Mouse (Mus musculus) Patski (cell line): ENCODE data around the gene Rnaseh2b. TPM values are rescaled to one million over a fixed set of nuclear protein-coding genes. Genes with fewer than 3 reads are reported as not detected.
A peak's percentile ranks its signal among the peaks of the same experiment; 100 is the strongest.

ENCODE experiments used
- ATAC-seq: fragments of 100-300 bp; one replicate; pipeline ENCODE4 v1.8.0; 2021
- CTCF ChIA-PET: fragments of 350-600 bp; sonication (Branson Sonifier 250); formaldehyde crosslinking; loops from one replicate; lab custom pipeline; 2022; ENCODE audit warnings: inconsistent platforms; lab: Charles Lee
- POLR2A ChIA-PET: fragments of 350-600 bp; sonication (Branson Sonifier 250); formaldehyde crosslinking; loops from one replicate; lab custom pipeline; 2022; ENCODE audit warnings: antibody characterized with exemption, inconsistent platforms; lab: Charles Lee
- DNase-seq: peaks from one replicate; pipeline ENCODE4 v3.0.0-alpha.2; 2011; ENCODE audit warnings: low read depth, low spot score
- H3K27me3 ChIP-seq: fragments of 371-371 bp; one replicate; pipeline ENCODE4 v1.5.1; 2021
- CTCF ChIP-seq: fragments of 100-300 bp; IDR thresholded peaks from one replicate; pipeline ENCODE4 v1.5.1; 2021
- in situ Hi-C: fragments of 300-500 bp; cut with MboI; formaldehyde crosslinking; loops from 3 replicates; pipeline ENCODE4 v1.11.1; 2018; ENCODE audit warnings: low pct_unique_long_range_greater_than_20kb, mixed read lengths
- polyA plus RNA-seq: library from polyadenylated mRNA; unstranded; gene quantifications from one replicate; pipeline ENCODE4 v1.2.3, GENCODE M21; 2021

Rnaseh2b gene
- polyA plus RNA-seq, 1 experiment from 2014 or later: 34.1 TPM

DNA sequence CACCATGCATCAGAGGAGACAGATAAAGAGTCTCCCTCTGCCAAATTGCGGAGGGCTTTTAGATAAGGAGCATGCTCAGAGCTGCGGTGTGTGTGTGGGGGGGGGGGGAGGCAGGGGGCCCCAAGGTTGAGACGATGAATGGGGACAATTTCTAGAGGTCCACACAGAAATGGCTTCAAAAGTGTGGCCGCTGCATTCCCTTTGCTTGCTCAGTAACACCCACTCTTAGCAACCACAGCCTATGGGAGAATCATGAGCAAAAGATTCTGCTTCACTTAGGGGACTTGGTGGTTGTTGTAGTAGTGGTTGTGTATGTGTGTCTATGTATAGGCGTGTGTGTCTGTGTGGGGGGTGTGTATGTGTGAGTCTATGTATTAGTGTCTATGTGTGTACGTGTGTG is 88.2 kb downstream of the Rnaseh2b start:
- TF ChIP-seq CTCF: no peak
- ATAC-seq: no peak
- in situ Hi-C loops: no loop called here
- no peak for DNase-seq
- H3K27me3 ChIP-seq: no peaks in the 10 kb centered on the region
- CTCF ChIA-PET: interaction anchor here (1.4 kb wide), 1 partner anchor 12 kb away, joined by 4 read pairs; no protein-coding TSS in a partner anchor
- POLR2A ChIA-PET: no interaction called here

DNA sequence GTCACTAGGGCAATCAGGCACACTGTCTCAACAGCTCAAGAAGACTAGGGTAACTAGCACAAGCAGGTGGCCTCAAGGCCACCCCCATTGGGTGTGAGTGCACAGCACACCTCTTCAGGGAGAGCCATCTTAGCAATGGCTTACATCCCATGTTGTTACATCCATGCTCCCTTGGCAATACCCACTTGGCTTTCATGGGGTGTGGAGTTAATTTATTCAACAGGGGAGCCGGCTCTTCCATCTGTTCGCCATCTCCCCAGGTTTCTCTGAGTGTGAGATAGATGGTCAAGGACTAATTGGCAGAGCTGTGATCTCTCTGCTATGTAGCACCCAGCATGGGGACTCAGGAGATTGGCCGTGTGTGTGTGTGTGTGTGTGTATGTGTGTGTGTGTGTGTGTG is 90.7 kb downstream of the Rnaseh2b start:
- ATAC-seq (no peak), DNase-seq (no peak)
- H3K27me3 ChIP-seq: no peaks in the 10 kb centered on the region
- in situ Hi-C loops: no loop called here
- POLR2A ChIA-PET: interaction anchor here (0.6 to 1.1 kb wide), 2 partner anchors 66 to 713 kb away, joined by 3 read pairs; no protein-coding TSS in a partner anchor
- CTCF ChIA-PET: no interaction called here
- no peak for TF ChIP-seq CTCF

DNA sequence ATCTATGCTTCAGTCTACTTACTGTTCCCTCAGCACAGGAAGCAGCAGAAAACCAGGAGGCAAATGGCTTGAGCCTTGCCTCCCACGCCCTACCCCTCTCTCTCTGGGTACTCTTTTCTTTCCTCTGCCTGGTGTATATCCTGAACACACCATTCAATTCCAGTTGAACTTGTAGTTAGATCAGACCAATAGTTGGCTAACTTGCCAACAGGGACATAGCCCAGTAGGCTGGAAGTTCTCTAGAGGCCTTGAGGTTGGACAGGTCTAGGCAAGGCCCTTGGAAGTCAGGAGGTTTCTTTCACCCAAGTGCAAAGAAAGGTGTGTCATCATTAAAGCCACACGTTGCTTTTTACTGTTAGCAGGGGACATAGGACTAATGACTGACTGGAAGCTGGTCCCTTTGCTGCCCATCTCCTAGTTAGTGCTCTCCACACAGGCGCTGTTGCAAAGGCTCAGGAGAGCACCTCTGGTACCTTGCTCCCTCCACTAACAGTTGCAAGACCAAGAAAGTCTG is 91.5 kb downstream of the Rnaseh2b start:
- no peak for TF ChIP-seq CTCF
- ATAC-seq: no peak
- CTCF ChIA-PET: no interaction called here
- POLR2A ChIA-PET: interaction anchor here (0.6 to 1.1 kb wide), 2 partner anchors 66 to 713 kb away, joined by 3 read pairs; no protein-coding TSS in a partner anchor
- no peak for DNase-seq
- H3K27me3 ChIP-seq: no peaks in the 10 kb centered on the region
- in situ Hi-C loops: no loop called here

DNA sequence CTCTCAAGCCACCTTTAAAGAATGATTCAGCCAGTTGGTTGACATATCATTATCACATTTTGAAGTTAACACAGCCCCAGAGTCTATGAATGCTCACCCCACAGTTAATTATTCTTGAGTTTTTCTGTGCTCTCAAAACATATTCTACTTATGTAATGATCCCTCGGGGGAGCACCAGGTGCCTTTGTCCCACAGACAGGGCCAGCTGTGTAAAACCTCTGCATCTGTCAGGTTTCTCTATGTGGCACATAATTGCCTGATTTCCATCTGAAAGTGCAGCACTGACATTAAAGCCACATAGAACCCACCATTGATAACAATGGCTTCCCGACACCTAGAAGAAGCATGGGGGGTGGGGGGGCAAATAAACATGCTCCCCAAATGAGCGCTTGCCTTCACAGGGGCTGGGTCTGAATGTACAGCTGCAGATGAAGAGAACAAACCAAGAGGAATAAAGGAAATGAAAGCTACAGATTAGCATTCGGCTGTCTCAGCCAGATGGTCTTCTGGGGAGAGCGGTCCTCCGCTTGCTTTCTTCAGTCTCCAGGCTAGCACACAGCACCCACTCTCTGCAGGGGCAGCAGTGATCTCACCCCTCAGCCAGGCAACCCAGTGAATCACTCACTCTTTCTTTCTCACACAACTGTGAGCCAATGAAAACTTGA is 96.8 kb downstream of the Rnaseh2b start:
- DNase-seq (peak; percentile 27), ATAC-seq (peak; percentile 78)
- POLR2A ChIA-PET: interaction anchor here (1.5 kb wide), 1 partner anchor 64 kb away, joined by 6 read pairs; no protein-coding TSS in a partner anchor
- CTCF ChIA-PET: interaction anchor here (1.1 kb wide), 2 partner anchors 13 to 495 kb away, joined by 3 to 4 read pairs; no protein-coding TSS in a partner anchor
- TF ChIP-seq CTCF: no peak
- no peaks in the 10 kb centered on the region for H3K27me3 ChIP-seq
- in situ Hi-C loops: no loop called here

DNA sequence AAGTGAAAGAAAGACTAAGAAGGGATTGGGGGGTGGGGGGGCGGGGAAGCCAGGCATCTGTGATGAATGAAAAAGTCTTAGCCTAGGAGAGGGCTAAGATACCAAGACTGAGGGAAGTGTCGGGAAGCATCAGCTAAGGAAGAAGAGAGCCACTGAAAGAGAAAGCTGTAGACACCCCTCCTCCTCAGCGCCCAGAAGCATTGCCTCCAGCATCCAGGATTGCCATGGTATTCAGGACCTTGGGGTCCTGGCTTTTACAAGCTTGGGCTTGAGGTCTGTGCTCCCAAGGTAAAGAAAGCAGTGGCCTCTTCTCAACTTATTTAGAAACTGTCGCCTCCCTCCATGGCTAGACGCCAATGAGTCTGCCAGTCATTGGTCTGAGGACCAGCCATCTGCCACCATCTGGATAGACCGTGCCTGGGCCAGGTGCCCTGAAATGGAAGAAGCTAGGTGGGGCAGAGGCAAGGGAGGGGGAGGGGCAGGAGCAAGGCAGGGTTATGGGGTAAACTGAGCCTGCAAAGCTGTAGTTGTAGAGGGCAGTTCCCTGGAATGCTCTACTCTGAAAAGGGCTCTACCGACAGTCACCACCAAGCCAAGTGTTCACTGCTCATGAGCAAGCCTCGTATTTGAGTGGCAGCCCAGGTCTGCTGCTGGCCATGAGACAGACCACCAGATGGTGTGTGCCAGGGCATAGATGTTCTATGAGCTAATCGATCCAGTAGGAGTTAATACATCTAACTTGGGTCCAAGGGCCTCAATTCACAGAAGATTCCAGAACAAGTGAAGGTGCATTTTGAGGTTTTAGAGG is 97.5 kb downstream of the Rnaseh2b start:
- TF ChIP-seq CTCF: no peak
- no peak for DNase-seq
- CTCF ChIA-PET: interaction anchor here (1.1 kb wide), 2 partner anchors 14 to 494 kb away, joined by 3 to 4 read pairs; no protein-coding TSS in a partner anchor
- ATAC-seq: no peak
- POLR2A ChIA-PET: interaction anchor here (1.5 kb wide), 1 partner anchor 63 kb away, joined by 6 read pairs; no protein-coding TSS in a partner anchor
- in situ Hi-C loops: no loop called here
- no peaks in the 10 kb centered on the region for H3K27me3 ChIP-seq

DNA sequence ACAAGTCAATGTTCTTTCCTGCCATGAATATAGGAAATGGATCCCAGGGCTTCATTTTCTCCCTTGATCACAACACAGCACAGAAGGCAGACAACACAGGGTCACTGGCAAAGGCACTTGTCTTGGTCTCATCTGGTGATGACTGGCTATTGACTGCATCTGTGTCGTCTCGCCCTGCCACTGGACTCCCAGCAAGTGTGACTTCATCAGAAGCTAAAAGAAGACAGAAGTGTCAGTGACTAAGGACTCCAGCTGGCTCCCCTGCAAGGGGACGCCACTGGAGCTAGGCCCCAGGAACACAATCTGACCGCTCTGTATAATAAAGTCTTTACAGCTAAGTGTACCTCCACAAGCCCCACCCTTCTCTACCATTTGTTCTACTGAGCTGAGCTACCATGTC is 100.4 kb downstream of the Rnaseh2b start:
- POLR2A ChIA-PET: no interaction called here
- no peak for TF ChIP-seq CTCF

DNA sequence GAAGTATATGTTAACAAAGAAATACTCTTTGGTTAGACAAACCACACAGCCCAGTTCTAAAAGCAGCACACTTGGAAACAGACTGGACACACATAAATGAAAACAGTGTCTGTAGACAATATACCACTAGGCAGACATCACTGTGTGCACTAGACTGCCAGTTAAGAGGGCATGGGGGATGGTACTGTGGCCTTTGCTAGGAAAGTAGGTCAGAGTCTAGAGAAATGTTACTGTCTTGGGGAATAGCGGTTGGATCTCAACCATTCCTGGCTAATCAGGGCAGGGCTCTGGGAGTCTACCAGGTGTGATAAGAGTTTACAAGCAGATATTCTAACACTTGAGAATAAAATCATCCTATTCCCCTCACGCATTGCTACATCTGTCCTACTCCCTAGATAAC is 103.0 kb downstream of the Rnaseh2b start:
- DNase-seq (no peak), ATAC-seq (no peak)
- no peak for TF ChIP-seq CTCF
- no peaks in the 10 kb centered on the region for H3K27me3 ChIP-seq
- in situ Hi-C loops: no loop called here
- ChIA-PET POLR2A (no interaction called here), CTCF (no interaction called here)

More for the DNA sequence above, 100.4 kb downstream of the Rnaseh2b start:
- in situ Hi-C loops: no loop called here
- DNase-seq (no peak), ATAC-seq (no peak)
- CTCF ChIA-PET: interaction anchor here (0.8 to 1.3 kb wide), 2 partner anchors 9 to 13 kb away, joined by 4 read pairs; no protein-coding TSS in a partner anchor
- H3K27me3 ChIP-seq: no peaks in the 10 kb centered on the region

DNA sequence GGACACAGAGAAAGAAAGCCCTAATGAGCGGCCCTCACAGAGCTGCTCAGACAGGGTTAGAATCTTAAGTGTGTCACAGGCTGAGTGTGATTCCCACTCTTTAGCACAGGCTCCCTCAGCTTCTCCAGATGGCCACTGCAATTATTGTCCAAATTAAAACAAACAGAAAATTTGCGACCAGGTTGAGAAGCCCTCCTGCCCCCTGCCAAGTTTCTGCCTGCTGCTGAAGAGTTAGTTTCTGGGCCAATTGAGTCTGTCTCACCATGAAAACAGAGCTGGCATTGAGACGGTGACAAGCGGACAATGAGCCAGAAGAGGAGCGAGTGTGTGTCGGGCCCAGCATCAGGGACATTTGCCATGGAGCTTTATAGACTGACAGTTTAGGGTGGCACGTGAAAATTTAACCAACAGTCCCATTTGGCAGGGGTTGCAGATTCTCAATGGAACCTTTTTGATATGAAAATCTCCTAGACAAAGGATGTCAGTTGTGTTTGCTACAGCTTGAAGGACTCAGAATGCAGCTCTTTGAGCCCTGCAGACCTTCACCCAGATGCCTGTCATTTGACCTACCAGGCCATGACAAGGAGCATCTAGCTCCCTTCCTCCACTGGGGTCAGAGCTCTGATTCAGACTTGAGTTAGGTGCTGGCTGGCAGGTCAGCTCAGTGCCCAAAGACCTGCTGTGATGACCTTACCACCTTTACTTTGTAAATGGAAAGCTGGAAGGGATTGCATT is 123.8 kb downstream of the Rnaseh2b start:
- DNase-seq: no peak
- CTCF ChIA-PET: interaction anchor here (1.2 kb wide), 1 partner anchor 9 kb away, joined by 6 read pairs; no protein-coding TSS in a partner anchor
- peaks cover 8% of the 10 kb centered on the region for H3K27me3 ChIP-seq
- in situ Hi-C loops: no loop called here
- POLR2A ChIA-PET: interaction anchor here (0.8 kb wide), 1 partner anchor 361 kb away, joined by 4 read pairs; no protein-coding TSS in a partner anchor
- TF ChIP-seq CTCF: no peak
- no peak for ATAC-seq

DNA sequence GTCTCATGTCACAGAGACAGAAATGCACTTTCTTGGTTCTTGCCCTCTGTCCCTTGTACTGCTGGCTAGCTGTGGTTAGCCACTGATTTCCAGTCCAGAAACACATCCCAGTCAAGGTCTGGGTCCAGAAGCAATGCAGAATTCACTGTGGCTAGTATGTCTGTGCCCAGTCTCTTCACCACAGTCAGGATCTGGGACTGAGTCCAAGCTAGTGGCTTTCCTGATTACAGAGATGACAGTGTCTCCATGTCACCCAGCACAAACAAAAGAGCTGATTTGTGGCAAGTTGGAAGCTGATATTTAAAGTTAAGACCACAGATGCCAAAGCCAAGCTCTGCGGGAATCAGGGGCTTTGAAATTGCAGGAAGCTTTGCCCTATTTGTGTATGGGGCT is 124.3 kb downstream of the Rnaseh2b start:
- CTCF ChIA-PET: interaction anchor here (1.2 kb wide), 1 partner anchor 9 kb away, joined by 6 read pairs; no protein-coding TSS in a partner anchor
- no peak for TF ChIP-seq CTCF
- ATAC-seq: peak; percentile 51
- peaks cover 3% of the 10 kb centered on the region for H3K27me3 ChIP-seq
- in situ Hi-C loops: no loop called here
- POLR2A ChIA-PET: interaction anchor here (0.8 kb wide), 1 partner anchor 361 kb away, joined by 4 read pairs; no protein-coding TSS in a partner anchor
- DNase-seq: no peak
